Mouse (Mus musculus) stomach, postnatal 0 days (tissue): ENCODE measurements around the gene Ddx6. TPM values are rescaled to one million over a fixed set of nuclear protein-coding genes. Genes with fewer than 3 reads are reported as not detected.

Experiments used
- ATAC-seq: fragments of 200-750 bp; cut with Nextera tagmentation; 2 replicates; pipeline ENCODE4 v1.8.0; 2017; ENCODE audit not compliant: low FRiP score, low TSS enrichment
- DNase-seq: peaks from one replicate; pipeline ENCODE4 v3.0.0-alpha.2; 2016; ENCODE audit warnings: low spot score
- H3K27ac ChIP-seq: fragments of 300-500 bp; sonication (generic); replicated peaks from 2 replicates; pipeline ENCODE4 v1.5.1; 2014; ENCODE audit warnings: mild to moderate bottlenecking, control low read depth
- H3K27me3 ChIP-seq: fragments of 300-500 bp; sonication (generic); 2 replicates; pipeline ENCODE4 v1.6.1; 2014; ENCODE audit warnings: low read length; ENCODE audit not compliant: control insufficient read depth, insufficient read depth
- H3K36me3 ChIP-seq: fragments of 300-500 bp; sonication (generic); 2 replicates; pipeline ENCODE4 v1.6.1; 2014; ENCODE audit warnings: low read length, mixed read lengths; ENCODE audit not compliant: control insufficient read depth, insufficient read depth
- H3K4me1 ChIP-seq: fragments of 300-500 bp; sonication (generic); replicated peaks from 2 replicates; pipeline ENCODE4 v1.6.1; 2014; ENCODE audit warnings: antibody characterized with exemption; ENCODE audit not compliant: control insufficient read depth, insufficient read depth
- H3K4me2 ChIP-seq: fragments of 300-500 bp; sonication (generic); replicated peaks from 2 replicates; pipeline ENCODE4 v1.6.1; 2014; ENCODE audit warnings: low read depth, mild to moderate bottlenecking, control low read depth, moderate library complexity
- H3K4me3 ChIP-seq: fragments of 300-500 bp; sonication (generic); 2 replicates; pipeline ENCODE4 v1.5.1; 2014; ENCODE audit warnings: low read depth, low read length, control low read depth
- H3K9ac ChIP-seq: fragments of 300-500 bp; sonication (generic); 2 replicates; pipeline ENCODE4 v1.6.1; 2014; ENCODE audit warnings: mild to moderate bottlenecking, low read length, control low read depth, mixed read lengths
- H3K9me3 ChIP-seq: fragments of 300-500 bp; sonication (generic); 2 replicates; pipeline ENCODE4 v1.6.1; 2016; ENCODE audit warnings: low read length; ENCODE audit not compliant: control insufficient read depth
- CTCF ChIP-seq: IDR thresholded peaks from 2 replicates; pipeline ENCODE4 v1.5.1; 2016; ENCODE audit warnings: antibody characterized with exemption, low read depth, mild to moderate bottlenecking, moderate library complexity
- EP300 ChIP-seq: optimal IDR thresholded peaks from 2 replicates; pipeline ENCODE3; 2016; ENCODE audit warnings: antibody characterized with exemption
- WGBS: fragments of 180-500 bp; shearing (Covaris S2); extraction: QIAGEN DNeasy Blood & Tissue Kit; methylation state at CpG from one replicate; pipeline ENCODE4 v1.1.7; 2014; 5-methylcytosine and 5-hydroxymethylcytosine counted together
- polyA plus RNA-seq: library from polyadenylated mRNA; unstranded; fragments of >200 nt; fragmentation: Nextera tagmentation; extraction: Ambion mirVana; gene quantifications from 2 replicates; pipeline ENCODE4 v1.2.1, GENCODE M21; 2015

Gene Ddx6
- polyA plus RNA-seq, 1 experiment from 2014 or later = 10.4 TPM

DNA sequence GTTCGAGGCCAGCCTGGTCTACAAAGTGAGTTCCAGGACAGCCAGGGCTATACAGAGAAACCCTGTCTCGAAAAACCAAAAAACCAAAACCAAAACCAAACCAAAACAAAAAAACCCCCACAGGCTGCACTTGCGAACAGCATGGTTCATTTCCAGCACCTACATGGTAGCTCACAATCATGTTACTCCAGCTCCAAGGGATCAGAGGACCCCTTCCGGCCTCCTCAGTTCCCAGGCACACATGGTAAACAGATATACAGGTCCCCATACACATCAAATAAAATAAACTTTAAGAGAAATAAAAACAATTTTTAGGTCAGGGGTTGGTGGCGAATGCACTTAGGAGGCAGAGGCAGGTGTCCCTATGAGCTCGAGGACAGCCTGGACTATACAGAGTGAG lies 1.9 kb upstream of the Ddx6 start:
- peak overlapping the region; percentile 73 for H3K27ac ChIP-seq
- no peak for ATAC-seq
- 0 out of 2 replicates have a peak overlapping the region, but pooled peaks have one; percentile 99 for H3K4me3 ChIP-seq
- peaks cover 3% of the 10 kb centered on the region; the same call in 1 of the 2 replicates for H3K4me1 ChIP-seq
- TF ChIP-seq CTCF = no peak
- no peak for TF ChIP-seq EP300
- no peaks in the 10 kb centered on the region for H3K36me3 ChIP-seq
- peak overlapping the region; percentile 50 for H3K9ac ChIP-seq
- peak overlapping the region; percentile 90 for H3K4me2 ChIP-seq
- H3K9me3 ChIP-seq = no peaks in the 10 kb centered on the region
- WGBS = 62% methylated on average over 6 of the region's 6 CpGs
- H3K27me3 ChIP-seq = no peaks in the 10 kb centered on the region
- DNase-seq = no peak

GRCm38 (mm10) chr9:44603454-44604289 lies 1.0 kb upstream of the Ddx6 start:
- Histone ChIP-seq H3K9ac (peak overlapping the region; percentile 100), H3K4me1 (peaks cover 3% of the 10 kb centered on the region; the same call in 1 of the 2 replicates), H3K27ac (peak overlapping the region; percentile 100), H3K36me3 (no peaks in the 10 kb centered on the region), H3K4me2 (peak overlapping the region; percentile 90), H3K9me3 (no peaks in the 10 kb centered on the region), H3K4me3 (peak overlapping the region; percentile 99), H3K27me3 (no peaks in the 10 kb centered on the region)
- TF ChIP-seq CTCF (no peak), EP300 (no peak)
- WGBS = 0% methylated on average over 38 of the region's 38 CpGs
- ATAC-seq = peak; percentile 68
- DNase-seq = peak; percentile 54

DNA sequence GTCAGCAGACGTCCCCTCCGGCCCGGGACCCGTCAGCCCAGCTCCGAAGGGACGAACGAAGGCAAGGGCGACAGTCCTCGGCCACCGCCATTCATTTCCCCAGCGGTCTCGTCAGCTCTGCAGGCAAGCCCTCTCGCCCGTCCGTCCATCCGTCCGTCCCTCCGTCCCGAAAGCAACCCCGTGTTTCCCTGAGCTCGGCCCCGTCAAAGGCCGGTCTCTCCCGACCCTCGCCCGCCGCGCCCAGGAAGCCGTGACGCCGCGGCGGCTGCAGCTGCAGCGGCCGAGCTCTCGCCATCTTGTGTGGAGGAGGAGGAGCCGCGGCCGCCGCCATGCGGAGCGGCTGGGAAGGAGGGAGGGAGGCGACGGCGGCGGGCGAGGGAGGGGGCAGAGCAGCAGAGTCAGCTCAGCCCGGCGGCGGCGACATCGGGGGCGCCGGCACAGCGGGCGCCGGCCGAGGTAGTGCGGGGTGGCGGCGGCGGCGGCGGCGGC lies 358 bp upstream of the Ddx6 start:
- peak; percentile 87 for DNase-seq
- WGBS = under 1% methylated on average over 43 of the region's 65 CpGs
- no peaks in the 10 kb centered on the region for H3K9me3 ChIP-seq

GRCm38 (mm10) chr9:44605616-44606165 lies 999 bp downstream of the Ddx6 start:
- ATAC-seq = no peak
- WGBS = under 1% methylated on average over 13 of the region's 13 CpGs
- no peaks in the 10 kb centered on the region for H3K27me3 ChIP-seq

More for the DNA sequence above, 358 bp upstream of the Ddx6 start:
- Histone ChIP-seq H3K4me3 (peak overlapping the region; percentile 99), H3K4me2 (peak overlapping the region; percentile 90), H3K9ac (peak overlapping the region; percentile 100), H3K27ac (peak overlapping the region; percentile 100), H3K36me3 (no peaks in the 10 kb centered on the region), H3K27me3 (no peaks in the 10 kb centered on the region), H3K4me1 (peaks cover 3% of the 10 kb centered on the region; the same call in 1 of the 2 replicates)
- no peak for TF ChIP-seq EP300
- 0 out of 2 replicates have a peak, but pooled peaks have one; percentile 24 for TF ChIP-seq CTCF
- ATAC-seq = peak; percentile 81

GRCm38 (mm10) chr9:44606646-44607045 lies 2.0 kb downstream of the Ddx6 start:
- no peak overlapping the region for H3K27ac ChIP-seq
- ATAC-seq (no peak), DNase-seq (no peak)
- peak overlapping the region; percentile 99; the same call in 1 of the 2 replicates for H3K4me3 ChIP-seq
- no peak overlapping the region for H3K9ac ChIP-seq
- peak overlapping the region; percentile 53 for H3K4me2 ChIP-seq
- no peaks in the 10 kb centered on the region for H3K9me3 ChIP-seq
- H3K4me1 ChIP-seq = peaks cover 3% of the 10 kb centered on the region; the same call in 1 of the 2 replicates
- peaks cover 7% of the 10 kb centered on the region for H3K36me3 ChIP-seq
- WGBS = 31% methylated on average over 4 of the region's 4 CpGs
- TF ChIP-seq EP300 (no peak), CTCF (no peak)
- no peaks in the 10 kb centered on the region for H3K27me3 ChIP-seq

More at GRCm38 (mm10) chr9:44605616-44606165, 999 bp downstream of the Ddx6 start:
- H3K4me1 ChIP-seq = peaks cover 3% of the 10 kb centered on the region; the same call in 1 of the 2 replicates
- H3K9ac ChIP-seq = peak overlapping the region; percentile 100
- no peaks in the 10 kb centered on the region for H3K9me3 ChIP-seq
- H3K27ac ChIP-seq = peak overlapping the region; percentile 100
- peak overlapping the region; percentile 99 for H3K4me3 ChIP-seq
- TF ChIP-seq EP300 (no peak), CTCF (peak; percentile 15; the same call in 1 of the 2 replicates)
- H3K36me3 ChIP-seq = peaks cover 5% of the 10 kb centered on the region
- peak overlapping the region; percentile 53 for H3K4me2 ChIP-seq
- no peak for DNase-seq
